Mouse (Mus musculus) ES-Bruce4 (cell line): ENCODE measurements around the gene Fos. TPM values are rescaled to one million over a fixed set of nuclear protein-coding genes. Genes with fewer than 3 reads are reported as not detected.

Experiments used
- H3K27ac ChIP-seq: 2 replicates; pipeline ENCODE4 v1.5.1; 2012; ENCODE audit warnings: low read length, inconsistent platforms; ENCODE audit not compliant: insufficient read depth
- H3K27me3 ChIP-seq: 2 replicates; pipeline ENCODE4 v1.6.1; 2012; ENCODE audit warnings: mild to moderate bottlenecking, low read length, inconsistent platforms; ENCODE audit not compliant: control insufficient read depth, poor library complexity, insufficient read depth, severe bottlenecking
- H3K36me3 ChIP-seq: 2 replicates; pipeline ENCODE4 v1.6.1; 2012; ENCODE audit warnings: inconsistent platforms, mild to moderate bottlenecking, low read length, moderate library complexity; ENCODE audit not compliant: control insufficient read depth, poor library complexity, insufficient read depth, severe bottlenecking
- H3K4me1 ChIP-seq: one replicate; pipeline ENCODE4 v1.8.1; 2011; ENCODE audit warnings: low read length; ENCODE audit not compliant: control insufficient read depth, insufficient read depth
- H3K4me3 ChIP-seq: 2 replicates; pipeline ENCODE4 v1.5.1; 2011; ENCODE audit warnings: low read depth, mild to moderate bottlenecking, low read length
- H3K9ac ChIP-seq: 2 replicates; pipeline ENCODE4 v1.6.1; 2012; ENCODE audit warnings: low read depth, mild to moderate bottlenecking, inconsistent platforms; ENCODE audit not compliant: poor library complexity, severe bottlenecking
- H3K9me3 ChIP-seq: replicated peaks from 2 replicates; pipeline ENCODE4 v1.6.1; 2012; ENCODE audit warnings: mild to moderate bottlenecking, low read length, inconsistent platforms; ENCODE audit not compliant: control insufficient read depth, poor library complexity, insufficient read depth, severe bottlenecking
- CTCF ChIP-seq: IDR thresholded peaks from one replicate; pipeline ENCODE4 v1.8.1; 2011; ENCODE audit warnings: low read depth, low read length
- EP300 ChIP-seq: IDR thresholded peaks from 2 replicates; pipeline ENCODE4 v1.6.1; 2011; ENCODE audit warnings: low read depth, low read length; ENCODE audit not compliant: insufficient read depth
- POLR2A ChIP-seq: IDR thresholded peaks from one replicate; pipeline ENCODE4 v1.8.1; 2011; ENCODE audit warnings: low read length; ENCODE audit not compliant: insufficient read depth
- polyA plus RNA-seq: library from polyadenylated mRNA; stranded (reverse); fragments of >200 nt; gene quantifications from 2 replicates; pipeline ENCODE4 v1.2.4, GENCODE M21; 2011; ENCODE audit warnings: low read depth; ENCODE audit not compliant: missing spikeins, insufficient read depth, insufficient read length

Fos gene
- polyA plus RNA-seq, 1 experiment, result 7.3 TPM

GRCm38 (mm10) chr12:85464902-85465301, 8.8 kb upstream of the Fos start:
- TF ChIP-seq EP300 (no peak), CTCF (no peak), POLR2A (no peak)
- Histone ChIP-seq H3K27me3 (no peaks in the 10 kb centered on the region; the same call in 1 of the 2 replicates), H3K27ac (no peak overlapping the region), H3K9ac (no peak overlapping the region), H3K4me1 (no peaks in the 10 kb centered on the region), H3K9me3 (no peaks in the 10 kb centered on the region), H3K36me3 (no peaks in the 10 kb centered on the region), H3K4me3 (no peak overlapping the region)

- H3K9ac ChIP-seq, result no peak overlapping the region
- no peaks in the 10 kb centered on the region for H3K36me3 ChIP-seq
- no peak overlapping the region for H3K4me3 ChIP-seq
- H3K27me3 ChIP-seq, result no peaks in the 10 kb centered on the region; the same call in 1 of the 2 replicates
- no peak overlapping the region for H3K27ac ChIP-seq
- H3K9me3 ChIP-seq, result no peaks in the 10 kb centered on the region
- H3K4me1 ChIP-seq, result no peaks in the 10 kb centered on the region
- TF ChIP-seq POLR2A, result no peak
- no peak for TF ChIP-seq CTCF
- no peak for TF ChIP-seq EP300
These were observed 5.8 kb upstream of the Fos start for GRCm38 (mm10) chr12:85467854-85468253.

- H3K4me1 ChIP-seq, result no peaks in the 10 kb centered on the region
- H3K9me3 ChIP-seq, result no peaks in the 10 kb centered on the region
- H3K36me3 ChIP-seq, result no peaks in the 10 kb centered on the region
- no peak overlapping the region for H3K9ac ChIP-seq
- TF ChIP-seq EP300 (no peak), CTCF (no peak), POLR2A (no peak)
- H3K27me3 ChIP-seq, result no peaks in the 10 kb centered on the region; the same call in 1 of the 2 replicates
- no peak overlapping the region for H3K27ac ChIP-seq
- H3K4me3 ChIP-seq, result no peak overlapping the region
These were observed 5.0 kb upstream of the Fos start for GRCm38 (mm10) chr12:85468666-85469065.

- H3K27ac ChIP-seq, result no peak overlapping the region
These were observed 1.6 kb upstream of the Fos start for GRCm38 (mm10) chr12:85471920-85472655.

GRCm38 (mm10) chr12:85472656-85473410, 857 bp upstream of the Fos start:
- Histone ChIP-seq H3K27me3 (peaks cover 7% of the 10 kb centered on the region), H3K4me1 (peaks cover 3% of the 10 kb centered on the region), H3K27ac (no peak overlapping the region), H3K9me3 (no peaks in the 10 kb centered on the region), H3K9ac (peak overlapping the region; percentile 23), H3K36me3 (no peaks in the 10 kb centered on the region), H3K4me3 (peak overlapping the region; percentile 65)
- no peak for TF ChIP-seq POLR2A

More at GRCm38 (mm10) chr12:85471920-85472655, 1.6 kb upstream of the Fos start:
- Histone ChIP-seq H3K36me3 (no peaks in the 10 kb centered on the region), H3K9ac (peak overlapping the region; percentile 23), H3K4me1 (peaks cover 3% of the 10 kb centered on the region), H3K4me3 (peak overlapping the region; percentile 65), H3K9me3 (no peaks in the 10 kb centered on the region), H3K27me3 (peaks cover 7% of the 10 kb centered on the region)
- no peak for TF ChIP-seq POLR2A
- no peak for TF ChIP-seq EP300
- no peak for TF ChIP-seq CTCF
